Mouse (Mus musculus) spleen, postnatal 10 days (tissue): ENCODE data around the gene Ccl5.
"Not testable (repeated sequence)": the region's sequence is repeated elsewhere in the genome, so short reads cannot be mapped to it uniquely, and the experiment has no call there.

ENCODE experiments used
- DNase-seq, 2 experiments: peaks; one replicate each; pipeline ENCODE4 v3.0.0; 2021 to 2022; ENCODE audit warnings: low spot score in 2 of 2

Ccl5 gene

GRCm38 (mm10) chr11:83530360-83530759 lies at the start of gene Ccl5:
Gene Ccl5 (minus strand): TSS chr11:83530518.
- DNase-seq, result no peak

GRCm38 (mm10) chr11:83578999-83579398 lies 48.7 kb upstream of the Ccl5 start:
- no peak for DNase-seq

- DNase-seq, result no peak
Measured at GRCm38 (mm10) chr11:83578186-83578760, 48.0 kb upstream of the Ccl5 start, which contains the start of gene Ccl9. Gene Ccl9 (minus strand): TSS chr11:83578636.

- no peak for DNase-seq
Measured at GRCm38 (mm10) chr11:83576927-83577555, 46.7 kb upstream of the Ccl5 start.

GRCm38 (mm10) chr11:83572834-83573233 lies 42.5 kb upstream of the Ccl5 start:
- no peak for DNase-seq

DNA sequence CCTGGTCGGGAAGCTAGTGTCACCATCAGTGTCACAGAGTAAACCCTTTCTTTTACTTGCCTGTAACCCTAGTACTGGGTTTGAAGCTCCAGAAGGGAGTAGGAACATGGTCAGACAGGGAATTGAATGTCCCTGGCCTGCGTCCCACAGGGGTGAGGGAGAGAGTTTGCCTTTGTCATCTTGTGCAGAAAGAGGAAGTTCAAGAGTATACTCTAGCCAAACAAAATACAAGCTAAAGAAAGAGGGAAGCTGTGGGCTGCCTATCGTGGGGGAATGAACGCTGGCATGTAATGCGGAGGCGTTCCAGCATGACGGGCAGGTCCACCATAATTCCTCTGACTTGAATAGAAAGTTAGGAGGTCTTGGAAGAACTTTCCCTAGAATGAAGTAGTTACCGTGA lies 41.9 kb upstream of the Ccl5 start:
- peak in 1 of 2 experiments; percentile 29 for DNase-seq

- DNase-seq, result no peak
Measured at GRCm38 (mm10) chr11:83570189-83570588, 39.9 kb upstream of the Ccl5 start.

DNA sequence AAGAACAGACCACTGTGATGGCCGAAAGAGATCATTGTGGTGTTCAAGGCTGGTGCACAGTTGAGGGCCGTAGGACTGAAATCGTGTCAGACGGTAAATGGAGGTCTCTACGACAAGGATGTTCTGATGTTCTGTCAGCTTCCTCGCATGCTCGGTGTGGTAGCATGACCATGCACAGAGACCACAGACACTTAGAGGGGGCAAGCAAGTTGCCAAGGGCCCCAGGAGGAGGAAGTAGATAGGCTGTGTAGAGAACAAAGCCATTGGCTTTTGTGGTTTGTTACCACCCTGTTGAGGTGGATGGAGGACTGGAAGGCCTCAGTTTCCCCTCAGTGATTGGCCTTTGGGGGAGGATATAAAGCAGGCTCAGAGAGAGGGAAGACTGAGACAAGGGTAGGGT lies 38.9 kb upstream of the Ccl5 start:
- no peak for DNase-seq

DNA sequence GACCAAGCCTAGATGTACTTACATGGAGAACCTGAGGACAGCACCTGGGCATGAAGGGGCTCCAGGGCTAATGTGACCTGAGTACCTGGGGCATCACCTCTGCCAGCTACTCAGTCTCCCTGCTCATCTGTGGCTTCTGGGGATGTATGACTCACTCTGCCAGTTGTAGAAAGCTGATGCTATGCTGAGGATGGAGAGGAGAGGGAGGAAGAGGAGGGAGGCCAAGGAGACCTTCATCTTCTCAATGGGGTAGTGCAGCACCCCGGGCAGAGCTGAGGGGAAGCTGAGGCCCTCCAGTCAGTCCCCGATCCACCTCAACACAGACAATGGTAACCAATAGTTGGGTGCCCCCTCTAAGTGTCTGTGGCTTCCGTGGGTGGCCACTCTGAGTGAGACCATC lies 38.5 kb upstream of the Ccl5 start:
- DNase-seq, result no peak

DNA sequence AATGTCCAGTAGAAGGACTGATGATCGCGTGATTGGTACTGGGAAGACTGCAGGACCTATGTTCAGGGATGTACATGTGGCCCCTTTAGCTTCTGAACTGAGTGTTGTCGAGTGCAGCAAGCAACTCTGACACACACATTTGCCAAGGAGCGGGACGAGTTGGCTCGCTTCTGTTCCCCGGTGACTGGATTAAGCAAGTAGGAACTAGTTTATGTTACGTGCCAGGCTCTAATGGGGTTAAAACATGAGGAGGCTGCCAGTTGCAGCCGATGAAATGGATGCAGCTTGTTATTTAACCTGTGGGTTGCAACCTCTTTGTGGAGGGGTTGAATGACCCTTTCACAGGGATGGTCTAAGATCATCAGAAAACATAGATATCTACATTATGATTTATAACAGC lies 37.7 kb upstream of the Ccl5 start:
- DNase-seq, result no peak

GRCm38 (mm10) chr11:83567311-83567710 lies 37.0 kb upstream of the Ccl5 start:
- no peak for DNase-seq

DNA sequence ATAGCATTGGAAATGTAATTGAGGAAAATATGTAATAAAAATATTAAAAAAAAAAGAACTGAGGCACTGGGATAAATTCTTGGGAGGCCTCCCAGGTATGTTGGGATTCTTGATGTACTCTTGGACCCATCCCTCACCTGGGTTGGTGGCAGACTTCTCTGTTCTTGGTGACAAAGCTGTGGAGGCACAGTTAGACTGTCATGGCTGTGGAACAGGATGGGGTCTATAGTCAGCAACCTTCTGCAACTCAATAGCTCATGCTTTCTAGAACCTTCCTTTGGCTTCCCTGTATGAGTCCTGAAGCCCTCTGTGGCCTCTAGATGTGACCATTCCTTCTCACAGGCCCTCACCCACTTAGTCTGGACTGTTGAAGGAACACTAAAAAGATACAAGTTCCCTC lies 36.3 kb upstream of the Ccl5 start:
- no peak for DNase-seq

- DNase-seq, result no peak
Measured at GRCm38 (mm10) chr11:83563754-83564153, 33.4 kb upstream of the Ccl5 start.

- DNase-seq, result no peak
Measured at GRCm38 (mm10) chr11:83562311-83562887, 32.1 kb upstream of the Ccl5 start.

GRCm38 (mm10) chr11:83560405-83560804 lies 30.1 kb upstream of the Ccl5 start:
- DNase-seq, result peak in 1 of 2 experiments; percentile 23

DNA sequence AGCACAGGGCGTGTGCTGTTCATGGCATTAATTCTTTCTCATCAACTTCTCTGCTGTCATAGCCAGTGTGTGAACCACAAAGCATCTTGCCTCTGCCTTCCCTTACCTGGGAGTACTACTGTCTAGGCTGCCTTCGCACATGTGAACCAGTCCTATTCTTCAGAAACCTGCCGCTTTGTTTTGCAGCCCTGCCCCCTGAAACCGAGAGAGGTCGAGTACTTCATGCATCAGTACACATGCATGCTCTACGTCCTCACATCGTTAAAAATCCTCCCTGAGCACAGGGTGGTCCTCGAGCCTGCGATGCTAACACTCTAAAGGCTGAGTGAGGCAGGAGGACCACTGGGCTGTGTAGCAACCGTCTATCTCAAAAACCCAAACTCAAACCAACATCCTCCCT lies 26.8 kb upstream of the Ccl5 start:
- no peak for DNase-seq

- no peak for DNase-seq
Measured at GRCm38 (mm10) chr11:83556085-83556781, 25.9 kb upstream of the Ccl5 start.

GRCm38 (mm10) chr11:83551668-83552067 lies 21.4 kb upstream of the Ccl5 start:
- no peak for DNase-seq

DNA sequence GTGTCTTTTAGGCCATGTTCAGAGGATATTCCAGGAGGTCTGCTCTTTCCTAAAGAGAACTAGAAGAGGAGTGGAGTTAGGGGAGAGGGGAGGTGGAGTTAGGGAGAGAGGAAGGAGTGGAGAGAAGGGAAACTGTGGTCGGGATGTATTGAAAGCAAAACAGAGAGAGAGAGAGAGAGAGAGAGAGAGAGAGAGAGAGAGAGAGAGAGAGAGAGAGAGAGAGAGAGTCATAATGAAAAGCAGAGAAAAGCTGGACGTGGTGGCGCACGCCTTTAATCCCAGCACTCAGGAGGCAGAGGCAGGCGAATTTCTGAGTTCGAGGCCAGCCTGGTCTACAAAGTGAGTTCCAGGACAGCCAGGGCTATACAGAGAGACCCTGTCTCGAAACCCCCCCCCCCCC lies 20.7 kb upstream of the Ccl5 start:
- not testable (repeated sequence) for DNase-seq

- DNase-seq, result no peak
Measured at GRCm38 (mm10) chr11:83550186-83550632, 19.9 kb upstream of the Ccl5 start.

- DNase-seq, result no peak
Measured at GRCm38 (mm10) chr11:83544214-83544613, 13.9 kb upstream of the Ccl5 start.

GRCm38 (mm10) chr11:83541415-83541814 lies 11.1 kb upstream of the Ccl5 start:
- no peak for DNase-seq

DNA sequence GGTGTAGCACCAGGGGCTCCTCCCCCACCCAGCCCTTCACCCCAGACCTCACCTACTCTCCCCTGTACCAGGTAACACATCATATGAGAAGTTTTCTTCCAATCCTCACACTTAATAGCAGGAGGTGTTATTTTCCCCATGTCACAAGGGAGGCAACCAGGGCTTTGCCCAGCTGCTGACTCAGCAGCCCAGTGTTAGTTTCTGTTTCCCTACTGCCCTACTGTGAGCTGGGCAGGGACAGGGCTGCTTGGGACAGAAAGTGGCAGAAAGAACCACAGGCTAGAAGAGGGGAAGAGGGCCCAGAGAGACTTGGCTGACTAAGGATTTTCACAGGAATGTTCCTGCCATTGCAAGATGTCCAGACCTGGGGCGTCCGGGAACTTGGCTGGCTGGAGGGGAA lies 10.6 kb upstream of the Ccl5 start:
- DNase-seq, result no peak
